Mouse (Mus musculus): Measurements from ENCODE around the gene Plcb2.

The Plcb2 gene

GRCm38 (mm10) chr2:118659493-118659892 lies 68.7 kb downstream of the Plcb2 start:
- no peak for DNase-seq (ENCODE audit: low read depth, low spot score)

GRCm38 (mm10) chr2:118659077-118659476 lies 69.2 kb downstream of the Plcb2 start:
- DNase-seq (ENCODE audit: low read depth, low spot score), result peak; percentile 83

- peak; percentile 78 for DNase-seq (ENCODE audit: low read depth, low spot score)
Observed at GRCm38 (mm10) chr2:118658457-118658856, 69.8 kb downstream of the Plcb2 start.
